Mouse (Mus musculus) NIH3T3 (cell line): ENCODE results near the gene Tnni3k.

Experiments used
- DNase-seq: peaks from one replicate; pipeline ENCODE4 v3.0.0-alpha.2; 2012; ENCODE audit warnings: low read depth

Gene Tnni3k

DNA sequence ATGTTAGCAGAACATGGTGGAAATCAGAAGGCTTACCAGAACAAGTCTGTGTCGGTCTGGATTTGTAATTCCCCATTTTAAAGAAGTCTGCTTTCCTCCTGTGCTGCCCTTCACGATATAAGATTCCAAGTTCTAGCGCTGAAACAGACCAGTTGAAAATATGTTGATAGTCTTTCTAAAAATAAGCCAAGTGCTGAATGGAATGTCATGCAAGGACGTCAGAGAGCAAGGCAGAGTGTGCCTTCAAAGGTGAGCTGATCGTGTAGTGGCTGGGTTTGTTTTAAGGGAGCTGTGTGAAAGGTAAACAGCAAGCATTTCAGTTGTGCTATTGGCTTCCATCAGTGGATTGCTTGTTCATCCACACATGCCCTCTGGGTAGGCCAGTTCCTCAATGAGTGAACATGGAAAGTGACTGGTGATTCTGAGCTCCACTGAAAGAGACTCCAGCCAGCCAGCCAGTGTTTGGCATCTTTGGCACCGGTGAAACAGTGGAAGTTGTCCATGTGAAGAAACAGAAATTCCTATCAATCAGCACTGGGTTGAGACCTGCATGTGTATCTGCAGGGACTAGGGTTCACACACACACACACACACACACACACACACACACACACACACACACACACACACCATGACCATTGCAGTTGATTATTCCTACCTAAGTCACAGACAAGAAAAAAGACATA is at the start of gene Tnni3k:
Tnni3k (minus strand) TSS at position 177 of the 686 bp plus-strand sequence.
- DNase-seq: no peak

DNA sequence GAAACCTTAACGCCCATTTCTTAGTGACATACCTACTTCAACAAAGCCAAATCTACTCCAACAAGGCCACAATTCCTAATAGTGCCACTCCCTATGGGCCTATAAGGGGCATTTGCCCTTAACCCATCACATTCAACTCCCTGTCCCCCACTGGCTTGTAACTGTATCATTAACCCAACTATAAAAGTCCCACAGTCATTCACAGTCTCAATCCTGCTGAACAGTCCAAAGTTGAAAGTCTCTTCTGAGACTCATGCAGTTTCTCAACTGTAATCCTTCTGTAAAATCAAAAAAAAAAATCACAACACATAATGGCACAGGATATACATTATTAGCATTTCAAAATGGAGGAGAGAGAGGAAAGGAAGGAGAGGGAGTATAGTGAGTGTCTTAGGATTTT is 44.1 kb upstream of the Tnni3k start:
- no peak for DNase-seq

DNA sequence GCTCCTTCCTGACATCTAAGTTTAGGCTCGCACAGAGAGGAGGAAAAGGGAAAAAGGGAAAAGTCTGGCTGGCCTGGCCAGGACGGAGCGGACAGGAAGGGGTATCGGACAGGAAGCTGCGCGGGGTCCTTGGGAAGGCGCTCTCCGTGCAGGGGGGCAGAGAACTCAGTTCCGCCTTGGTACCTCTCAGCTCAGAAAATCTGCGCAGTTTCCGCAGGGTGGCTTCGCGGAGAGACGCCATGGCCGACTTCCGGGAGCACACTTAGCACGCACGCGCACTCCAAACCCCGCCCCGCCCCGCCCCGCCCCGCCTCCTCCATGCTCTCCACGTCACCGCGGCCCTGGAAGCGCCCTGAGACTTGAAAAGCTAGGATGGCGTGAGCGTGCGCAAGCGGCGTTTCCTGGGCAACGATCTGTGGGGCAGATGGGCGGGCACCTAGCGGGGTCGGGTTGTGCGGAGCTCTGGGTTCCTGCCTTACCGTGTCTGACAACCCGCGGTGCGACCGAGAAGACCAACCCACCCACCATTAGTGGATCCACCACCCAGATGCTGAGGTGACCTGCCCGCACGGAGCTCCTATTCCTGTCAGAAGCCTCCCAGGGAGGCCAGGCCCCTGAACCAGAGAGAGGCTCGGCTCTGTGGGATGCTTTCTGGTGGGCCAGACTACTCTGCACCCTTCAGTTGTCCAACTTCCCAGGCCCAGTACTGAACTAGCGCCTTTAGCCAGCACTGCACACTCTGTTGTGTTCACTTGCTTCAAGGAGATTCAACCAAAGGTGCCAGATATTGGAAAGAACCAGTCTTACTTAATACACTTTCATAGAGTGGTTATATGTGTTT is 38.1 kb upstream of the Tnni3k start, which contains the start of the genes Fpgt and Lrriq3:
Fpgt (minus strand) TSS at position 288 of the 841 bp plus-strand sequence.
Lrriq3 (plus strand) TSS at position 319 of the 841 bp plus-strand sequence.
- peak; percentile 96 for DNase-seq

DNA sequence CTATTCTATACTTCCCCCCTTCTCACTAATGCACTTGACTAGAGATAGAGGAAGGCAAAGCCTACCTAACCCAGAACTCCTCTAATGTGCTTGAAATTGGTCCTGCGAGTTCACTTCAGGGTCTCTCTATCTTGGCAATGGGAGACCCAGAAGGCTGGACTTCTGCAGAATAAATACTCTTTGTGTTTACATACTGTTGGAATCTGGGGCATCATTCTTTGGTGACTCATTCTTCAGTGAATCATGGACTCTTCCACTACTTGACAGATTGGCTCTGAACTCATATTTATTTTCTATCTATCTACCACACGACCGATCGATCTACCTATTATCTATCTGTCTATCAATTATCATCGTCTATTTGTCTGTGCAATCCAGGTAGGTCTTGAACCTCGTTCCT is 36.9 kb upstream of the Tnni3k start:
- DNase-seq: peak; percentile 51

DNA sequence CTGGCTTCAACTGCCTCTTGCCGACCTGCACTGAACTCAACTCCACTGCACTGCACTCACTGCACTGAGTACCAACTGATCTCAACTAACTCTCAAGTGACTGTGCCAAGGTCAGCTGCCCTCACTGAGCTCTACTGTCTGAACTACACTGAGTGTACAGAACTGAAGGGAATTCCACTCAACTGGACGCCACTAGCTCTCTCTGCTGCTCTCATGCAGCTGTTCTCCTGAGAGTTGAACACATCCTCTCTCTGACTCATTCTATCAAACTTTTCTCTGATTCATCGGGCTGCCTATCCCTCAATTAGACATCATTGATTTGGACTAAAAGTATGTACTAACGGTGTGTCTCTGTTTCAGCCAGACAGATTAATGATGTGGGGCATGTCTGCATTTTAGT is 22.7 kb upstream of the Tnni3k start:
- peak; percentile 46 for DNase-seq

DNA sequence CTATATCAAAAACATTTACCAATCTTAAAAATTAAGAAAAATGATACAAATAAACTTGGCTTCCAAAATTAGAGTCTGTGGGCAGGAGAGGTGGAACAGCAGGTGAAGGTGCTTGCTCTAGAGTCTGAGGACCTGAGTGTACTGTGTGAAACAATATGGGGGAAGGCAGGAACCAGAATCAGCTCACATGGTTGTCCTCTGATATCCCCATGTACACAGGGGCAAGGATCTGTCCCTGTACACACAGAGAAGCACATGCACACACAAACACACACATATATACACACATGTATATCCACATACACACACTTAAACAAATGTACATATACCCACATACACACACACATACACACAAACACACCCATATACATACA is 4.2 kb upstream of the Tnni3k start:
- no peak for DNase-seq

DNA sequence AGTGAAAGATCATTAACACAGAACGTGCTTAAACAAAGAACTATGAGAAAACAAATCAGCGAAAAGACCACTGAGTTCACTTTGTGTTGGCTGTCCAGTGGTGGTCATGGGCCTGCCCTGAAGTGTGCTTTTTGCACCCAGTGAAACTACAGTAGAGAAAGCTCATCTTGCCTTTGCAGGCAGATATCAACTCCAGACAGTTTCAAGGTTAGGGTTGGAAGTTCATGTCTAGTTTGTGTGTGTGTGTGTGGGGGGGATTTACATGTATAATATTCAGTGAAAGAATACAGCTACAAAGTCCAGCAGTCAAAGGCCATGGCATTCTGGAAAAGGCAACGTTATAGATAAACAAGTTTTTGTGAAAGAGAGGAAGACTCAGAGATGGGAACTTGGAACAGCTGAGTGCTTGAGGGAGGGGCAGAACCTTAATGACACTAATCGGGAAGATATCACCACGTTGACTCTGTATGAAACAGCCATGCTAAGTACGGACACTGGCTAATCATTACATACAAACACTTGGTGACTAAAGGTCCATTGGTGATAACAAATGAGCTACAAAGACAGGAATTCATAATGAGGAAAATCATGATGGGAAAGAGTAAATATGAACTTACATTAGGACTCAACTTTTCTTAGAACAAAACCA is 3.7 kb upstream of the Tnni3k start:
- DNase-seq: no peak

DNA sequence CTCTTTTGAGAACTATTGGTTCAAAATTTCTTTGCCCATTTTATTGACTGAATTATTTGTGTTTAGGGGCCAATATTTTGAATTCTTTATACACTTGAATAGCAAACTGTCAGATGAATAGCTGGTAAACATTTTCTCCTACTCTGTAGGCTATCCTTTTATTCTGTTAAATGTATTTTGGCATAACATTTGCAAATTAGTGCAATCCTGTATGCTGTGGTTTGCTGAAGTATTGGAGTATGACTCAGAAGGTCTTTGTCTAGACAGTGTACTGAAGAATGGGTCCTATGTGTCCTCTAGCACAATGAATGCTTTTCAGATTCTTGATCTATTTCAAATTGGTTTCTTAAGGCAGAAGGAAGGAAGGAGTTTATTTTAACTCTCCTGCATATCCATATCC is 2.4 kb upstream of the Tnni3k start:
- DNase-seq: peak; percentile 48

DNA sequence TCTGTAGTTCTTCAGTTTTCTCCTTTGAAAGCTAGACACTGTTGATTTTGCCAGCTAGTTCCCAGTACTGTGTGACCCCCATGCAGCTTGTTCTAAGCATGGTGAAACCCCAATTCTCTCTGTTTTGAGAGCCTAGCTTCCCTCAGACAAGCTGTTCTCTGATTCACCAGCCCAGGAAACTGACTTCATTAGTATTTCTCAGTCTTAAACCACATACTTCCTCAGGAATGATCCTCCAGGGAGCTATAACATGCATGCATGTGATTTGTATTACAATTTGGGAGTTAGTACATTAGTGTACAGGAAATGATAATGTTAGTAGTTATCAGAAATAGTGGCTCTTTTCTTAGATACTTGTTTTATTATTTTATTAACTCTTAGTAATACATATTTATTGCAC is 1.4 kb upstream of the Tnni3k start:
- peak; percentile 73 for DNase-seq

DNA sequence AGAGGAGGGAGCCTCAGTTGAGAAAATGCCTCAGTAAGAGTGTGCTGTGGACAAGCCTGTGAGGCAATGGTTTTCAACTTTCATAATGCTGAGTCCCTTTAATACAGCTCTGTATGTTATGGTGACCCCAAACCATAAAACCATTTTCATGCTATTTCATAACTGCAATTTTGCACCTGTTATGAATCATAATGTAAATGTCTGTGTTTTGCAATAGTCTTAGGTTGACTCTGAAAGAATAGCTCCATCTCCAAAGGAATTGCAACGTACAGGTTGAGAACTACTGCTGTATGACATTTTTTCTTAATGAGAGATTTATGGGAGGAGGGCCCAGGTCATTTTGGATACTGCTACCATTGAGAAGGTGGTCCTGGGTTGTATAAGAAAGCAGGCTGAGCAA is 2.0 kb downstream of the Tnni3k start:
- no peak for DNase-seq

DNA sequence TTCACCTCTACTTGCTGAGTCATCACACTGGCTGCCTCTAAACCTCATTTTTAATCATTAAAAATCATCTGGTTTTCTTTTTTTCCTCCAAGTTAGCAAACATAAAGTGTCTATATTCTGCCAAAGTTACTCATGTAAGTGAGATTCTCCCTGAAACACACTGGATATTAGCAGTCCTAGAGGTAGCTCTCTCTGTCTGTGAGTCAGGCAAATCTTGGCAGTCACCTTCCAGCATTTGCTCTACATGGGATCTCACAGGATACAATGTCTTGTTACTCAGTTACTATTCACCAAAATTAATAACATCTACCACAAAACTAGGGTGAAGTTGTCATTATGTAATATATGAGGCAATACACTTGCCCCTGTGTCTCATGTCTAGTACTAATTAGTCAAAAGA is 3.2 kb downstream of the Tnni3k start:
- peak; percentile 65 for DNase-seq

DNA sequence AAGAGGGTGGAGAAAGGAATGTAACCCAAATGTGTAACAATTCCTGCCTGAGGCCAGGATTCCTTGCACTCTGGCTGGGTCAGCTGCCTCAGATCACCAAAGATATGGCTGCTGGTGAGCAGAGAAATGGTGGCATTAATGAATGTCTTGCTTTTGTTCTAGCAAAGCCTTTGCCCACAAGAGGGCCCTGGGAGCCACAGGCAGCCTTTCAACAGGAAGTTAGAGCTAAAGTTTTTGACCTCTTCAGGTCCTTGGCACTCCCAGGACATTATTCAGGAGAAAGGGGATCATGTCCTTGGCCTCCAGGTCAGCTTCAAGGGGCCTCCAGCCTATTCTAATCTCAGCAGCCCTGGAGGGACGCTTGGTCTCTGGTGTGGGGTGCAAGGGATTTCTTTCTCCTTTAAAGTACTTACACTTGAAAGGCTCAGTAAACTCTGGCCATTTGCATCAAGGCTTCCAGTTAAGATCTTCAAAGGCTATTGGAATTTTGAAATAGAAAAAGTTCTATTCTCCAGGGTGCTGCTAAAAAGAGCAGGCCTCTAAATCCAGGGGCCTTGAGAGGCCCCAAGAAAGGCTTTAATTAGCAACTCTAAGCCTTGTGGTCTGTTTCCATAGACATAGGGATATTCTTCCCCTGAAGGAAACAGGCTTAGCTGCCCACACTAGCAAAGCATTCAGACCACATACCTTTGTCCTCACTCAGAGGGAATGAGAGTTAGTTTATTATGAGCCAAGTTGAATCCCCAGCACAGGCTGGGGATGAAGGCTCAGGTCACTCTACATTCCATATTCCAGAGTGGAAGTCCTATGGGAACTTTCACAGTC is 16.0 kb downstream of the Tnni3k start:
- DNase-seq: peak; percentile 43

DNA sequence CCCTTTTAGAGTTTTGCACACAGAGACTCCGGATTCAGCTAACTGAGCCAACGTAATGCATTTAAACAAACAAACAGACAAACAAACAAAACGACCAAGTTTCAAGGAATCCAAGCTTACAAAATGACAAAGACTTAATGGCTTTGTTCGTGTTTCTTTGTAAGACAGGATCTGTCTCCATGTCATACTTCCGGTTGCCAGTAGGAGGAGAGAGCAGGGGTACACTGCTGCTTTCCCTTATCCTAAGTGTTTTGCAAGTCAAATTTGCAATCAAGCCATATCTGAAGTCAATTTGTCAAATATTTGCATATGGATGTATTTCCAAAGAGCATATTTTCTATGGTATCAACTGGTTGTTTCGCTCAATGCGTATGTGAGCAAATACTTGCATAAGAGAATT is 20.9 kb downstream of the Tnni3k start:
- peak; percentile 45 for DNase-seq

DNA sequence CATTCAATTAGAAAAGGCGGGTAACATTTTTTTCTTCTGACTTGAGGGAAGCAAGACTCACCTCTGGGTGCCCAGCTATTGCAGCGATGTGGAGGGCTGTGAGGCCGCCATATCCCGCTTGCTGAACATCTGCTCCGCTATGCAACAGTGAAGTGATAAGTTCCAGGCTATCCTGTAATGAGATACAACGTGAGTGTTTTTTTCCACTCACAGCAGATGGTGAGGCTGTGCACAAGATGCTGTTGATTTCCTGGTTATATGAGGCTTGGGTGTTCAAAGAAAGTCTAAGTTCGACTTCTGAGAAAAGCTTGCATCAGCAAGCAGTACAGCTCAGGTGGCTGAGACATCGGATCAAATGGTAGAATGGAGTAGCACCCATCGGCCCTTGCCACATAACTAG is 25.0 kb downstream of the Tnni3k start:
- DNase-seq: no peak

DNA sequence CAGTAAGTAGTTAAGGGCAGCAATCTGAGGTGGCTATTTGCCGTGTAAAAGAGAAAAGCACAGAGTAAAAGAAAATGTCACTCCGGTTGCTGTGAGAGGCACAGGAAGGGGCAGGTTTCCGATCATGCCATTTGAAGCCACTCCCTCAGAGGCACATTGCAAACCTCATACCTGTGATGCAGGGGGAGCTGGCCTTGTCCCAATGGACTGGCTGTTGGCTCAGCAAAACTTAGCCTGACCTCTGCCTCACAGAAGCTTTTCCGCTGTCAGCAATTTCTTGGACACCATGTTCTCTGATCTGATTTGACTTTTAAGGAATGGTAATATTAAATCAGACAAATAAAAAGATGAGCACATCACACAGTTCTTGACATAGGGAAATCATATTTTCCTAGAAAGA is 52.4 kb downstream of the Tnni3k start:
- no peak for DNase-seq

DNA sequence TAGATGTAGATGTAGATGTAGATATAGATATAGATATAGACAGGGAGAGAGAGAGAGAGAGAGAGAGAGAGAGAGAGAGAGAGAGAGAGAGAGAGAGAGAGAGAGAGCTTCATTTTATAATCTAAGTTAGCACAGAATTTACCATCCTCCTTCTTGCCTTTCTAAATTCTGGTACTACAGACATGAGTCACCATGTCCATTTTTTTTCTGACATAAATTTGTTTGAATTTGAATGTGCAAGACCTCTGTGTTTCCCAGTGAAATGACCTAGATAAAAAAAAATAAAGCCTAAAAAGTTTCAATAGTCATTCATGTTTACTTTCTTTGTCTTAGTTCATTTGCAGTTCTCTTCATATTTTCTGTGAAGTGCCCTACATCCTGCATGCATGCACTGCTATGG is 54.2 kb downstream of the Tnni3k start:
- no peak for DNase-seq

DNA sequence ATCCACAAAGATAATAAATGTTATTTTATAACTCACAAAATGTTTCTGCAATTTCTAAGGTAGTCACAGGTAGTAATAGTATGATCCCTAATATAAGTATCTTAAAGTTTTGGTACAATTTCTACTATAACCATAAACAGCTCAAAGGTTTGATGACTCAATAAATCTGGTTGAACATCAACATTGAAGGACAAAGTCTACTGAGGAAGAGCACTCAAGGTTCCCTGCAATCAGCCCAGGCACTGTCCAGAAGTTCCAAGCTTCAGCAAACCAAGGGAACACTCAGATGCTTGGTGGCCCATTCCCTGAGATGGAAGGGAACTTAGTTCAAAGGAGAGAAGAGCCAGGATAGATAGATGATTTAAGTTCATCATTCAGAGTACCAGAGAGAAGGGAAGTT is 62.5 kb downstream of the Tnni3k start:
- no peak for DNase-seq

DNA sequence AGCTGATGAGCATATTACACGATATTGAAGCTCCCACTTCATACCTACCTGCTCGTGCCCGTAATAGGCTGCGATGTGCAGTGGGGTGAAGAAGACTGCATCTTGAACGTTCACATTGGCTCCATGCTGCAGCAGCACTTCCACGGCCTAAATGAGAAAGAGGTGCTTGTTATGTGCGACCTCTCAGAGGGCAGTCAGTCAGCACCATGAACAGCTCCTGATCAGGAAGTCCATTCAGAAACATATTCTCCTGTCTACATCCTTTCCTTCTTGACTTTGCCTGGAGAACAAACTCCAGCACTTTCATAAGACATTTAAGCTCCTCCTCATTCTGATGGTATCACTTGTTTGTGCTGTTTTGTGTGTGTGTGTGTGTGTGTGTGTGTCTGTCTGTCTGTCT is 76.1 kb downstream of the Tnni3k start:
- peak; percentile 75 for DNase-seq

DNA sequence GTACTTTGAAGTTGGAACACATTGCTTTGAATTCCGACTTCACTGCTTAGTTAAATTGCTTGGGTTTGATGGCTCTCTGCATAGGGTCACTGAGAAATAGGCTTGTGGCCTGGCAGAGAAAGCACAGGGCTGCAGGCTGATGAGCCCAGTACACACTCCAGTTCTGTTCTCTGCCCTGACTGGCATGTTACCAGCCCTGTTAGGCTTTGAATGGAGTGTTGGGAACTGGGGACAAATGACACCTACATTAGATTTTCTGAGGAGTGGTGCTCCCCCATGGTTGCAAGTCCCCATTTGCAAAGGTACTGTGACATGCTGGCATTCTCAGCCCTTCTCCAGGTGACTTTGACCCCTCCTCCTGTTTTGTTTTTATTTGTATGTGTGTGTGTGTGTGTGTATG is 83.6 kb downstream of the Tnni3k start:
- DNase-seq: no peak

DNA sequence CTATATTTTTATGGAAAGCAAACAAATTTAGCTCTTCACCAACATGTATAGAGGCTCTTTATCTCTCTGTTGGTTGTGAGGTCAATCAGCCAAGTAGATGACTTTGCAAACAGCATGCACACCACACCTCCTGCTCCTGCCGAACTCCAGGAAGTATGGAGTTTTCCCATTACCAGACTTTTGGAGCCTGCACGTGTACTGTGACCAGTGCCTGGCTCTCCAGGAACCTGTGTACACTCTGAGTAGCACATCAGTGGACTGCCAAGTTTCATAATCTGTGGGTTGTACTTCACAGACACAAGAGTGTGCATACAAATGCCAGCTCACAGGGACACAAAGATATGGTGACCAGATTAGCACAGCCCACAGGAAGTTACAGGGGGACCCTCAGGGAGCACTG is 84.2 kb downstream of the Tnni3k start:
- DNase-seq: no peak

DNA sequence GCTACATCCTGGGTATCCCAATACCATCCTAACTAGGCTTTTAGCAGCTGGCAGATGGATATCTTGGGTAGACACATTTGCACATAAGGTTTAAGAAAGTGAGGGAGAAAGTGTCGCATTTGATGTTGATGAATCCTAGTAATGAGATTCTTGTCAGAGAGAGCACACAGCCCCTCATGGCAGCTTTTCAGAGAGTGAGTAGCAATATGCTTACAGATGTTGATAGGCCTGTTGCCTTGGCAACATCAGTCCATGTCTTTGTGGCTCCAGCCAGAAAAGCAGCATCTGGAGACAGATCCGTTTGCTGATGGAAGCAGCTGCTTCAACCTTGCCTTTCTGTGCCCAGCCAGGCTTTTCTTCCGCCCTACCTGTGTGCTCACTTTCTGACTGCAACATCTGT is 93.9 kb downstream of the Tnni3k start:
- no peak for DNase-seq

DNA sequence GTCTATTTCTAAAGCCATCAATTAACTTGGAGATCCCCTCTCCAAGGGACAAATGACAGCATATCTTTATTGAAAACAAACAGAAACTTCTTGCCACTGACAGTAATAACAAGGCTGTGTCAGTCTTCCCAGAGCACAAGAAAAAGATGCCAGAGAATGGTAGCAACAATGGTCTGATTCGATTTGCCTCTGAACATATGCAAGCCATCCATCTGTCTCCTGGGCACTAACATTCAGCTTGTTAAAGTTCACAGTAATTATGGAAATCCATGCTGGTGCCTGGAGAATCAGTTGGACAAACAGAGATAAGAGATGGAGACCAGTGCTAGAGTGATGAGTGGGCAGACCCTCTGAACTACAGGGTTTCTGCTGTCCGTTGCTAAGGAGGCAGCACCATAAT is 102.1 kb downstream of the Tnni3k start:
- no peak for DNase-seq
